Mouse (Mus musculus) midbrain, embryonic 14.5 days (tissue): ENCODE measurements around the gene Plpp2. TPM values are rescaled to one million over a fixed set of nuclear protein-coding genes. Genes with fewer than 3 reads are reported as not detected.

Source experiments
- ATAC-seq: fragments of 200-750 bp; cut with Nextera tagmentation; 2 replicates; pipeline ENCODE4 v1.8.0; 2017; ENCODE audit warnings: moderate number of reproducible peaks, moderate library complexity; ENCODE audit not compliant: low FRiP score, low TSS enrichment
- DNase-seq: peaks from one replicate; pipeline ENCODE4 v3.0.0-alpha.2; 2015
- H3K27ac ChIP-seq: fragments of 300-500 bp; sonication (generic); replicated peaks from 2 replicates; pipeline ENCODE4 v1.5.1; 2014; ENCODE audit warnings: mild to moderate bottlenecking, low read depth, low read length, moderate library complexity
- H3K27me3 ChIP-seq: fragments of 300-500 bp; sonication (generic); 2 replicates; pipeline ENCODE4 v1.6.1; 2014; ENCODE audit warnings: low read length, control low read depth, mixed read lengths; ENCODE audit not compliant: control insufficient read depth, insufficient read depth
- H3K36me3 ChIP-seq: fragments of 300-500 bp; sonication (generic); 2 replicates; pipeline ENCODE4 v1.6.1; 2014; ENCODE audit warnings: low read length, control low read depth; ENCODE audit not compliant: control insufficient read depth, insufficient read depth
- H3K4me1 ChIP-seq: fragments of 300-500 bp; sonication (generic); 2 replicates; pipeline ENCODE4 v1.6.1; 2014; ENCODE audit warnings: mild to moderate bottlenecking, antibody characterized with exemption, low read length, control low read depth; ENCODE audit not compliant: control insufficient read depth, insufficient read depth
- H3K4me2 ChIP-seq: fragments of 300-500 bp; sonication (generic); 2 replicates; pipeline ENCODE4 v1.6.1; 2014; ENCODE audit warnings: mild to moderate bottlenecking, low read length, moderate library complexity
- H3K4me3 ChIP-seq: fragments of 300-500 bp; sonication (generic); replicated peaks from 2 replicates; pipeline ENCODE4 v1.5.1; 2014; ENCODE audit warnings: low read depth, low read length
- H3K9ac ChIP-seq: fragments of 300-500 bp; sonication (generic); replicated peaks from 2 replicates; pipeline ENCODE4 v1.6.1; 2014; ENCODE audit warnings: mild to moderate bottlenecking, low read length, moderate library complexity
- H3K9me3 ChIP-seq: fragments of 300-500 bp; sonication (generic); 2 replicates; pipeline ENCODE4 v1.6.1; 2016; ENCODE audit warnings: low read length, control low read depth, mixed read lengths; ENCODE audit not compliant: control insufficient read depth
- WGBS: fragments of 180-500 bp; shearing (Covaris S2); extraction: QIAGEN DNeasy Blood & Tissue Kit; methylation state at CpG from one replicate; pipeline ENCODE4 v1.1.7; 2014; 5-methylcytosine and 5-hydroxymethylcytosine counted together
- polyA plus RNA-seq: library from polyadenylated mRNA; unstranded; fragments of >200 nt; fragmentation: Nextera tagmentation; extraction: Ambion mirVana; gene quantifications from 2 replicates; pipeline ENCODE4 v1.2.1, GENCODE M21; 2014

The Plpp2 gene
- 14.7 and 19.1 TPM in 2 replicates for polyA plus RNA-seq

DNA sequence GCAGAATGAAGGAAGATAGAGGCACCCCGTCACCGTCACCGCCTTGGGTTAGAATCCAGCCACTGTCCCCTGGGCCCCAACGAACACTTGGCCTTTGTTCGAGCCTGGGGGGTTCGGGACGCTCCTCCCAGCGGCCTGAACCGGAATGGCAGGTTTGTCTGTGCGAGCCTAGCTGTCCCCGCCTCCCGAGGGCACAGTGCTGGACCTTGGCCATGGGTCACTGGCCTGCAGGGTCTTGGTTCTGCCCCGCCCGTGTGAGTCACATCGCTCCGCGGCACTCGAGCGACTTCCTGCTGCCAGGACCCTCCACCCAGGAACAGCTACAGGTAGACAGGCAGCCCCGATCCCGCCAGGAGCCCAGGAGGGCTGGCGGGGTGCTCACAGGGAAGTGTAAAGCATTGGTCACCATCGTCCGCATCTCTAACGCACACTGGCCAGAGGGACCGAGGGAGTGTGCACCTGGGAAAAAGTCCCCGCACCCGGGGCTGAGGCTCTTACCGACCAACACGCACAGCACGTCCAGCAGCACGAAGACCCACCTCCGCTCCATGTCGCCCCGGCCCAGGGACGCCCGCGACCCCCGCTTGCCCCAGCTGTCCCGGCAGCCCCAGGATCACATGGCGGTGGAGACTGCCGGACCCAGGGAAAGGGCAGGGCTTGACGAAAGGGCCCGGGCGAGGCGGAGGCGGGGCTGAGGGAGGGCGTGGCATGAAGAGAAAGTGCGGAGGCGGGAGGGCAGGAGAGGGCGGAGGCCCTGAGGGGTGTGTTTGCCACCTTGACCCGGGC lies at the start of gene Plpp2:
Gene Plpp2, minus strand, starts transcription at position 671 of the 786 bp plus-strand sequence.
- ATAC-seq (peak; percentile 65), DNase-seq (peak; percentile 73)
- peak within 1 kb of the TSS; percentile 53 for H3K4me3 ChIP-seq
- peaks cover 3% of the 10 kb centered on the region for H3K36me3 ChIP-seq
- H3K27ac ChIP-seq, result no peak within 1 kb of the TSS
- H3K9me3 ChIP-seq, result no peaks in the 10 kb centered on the region
- peak within 1 kb of the TSS; percentile 62 for H3K9ac ChIP-seq
- under 1% methylated on average over 52 of the region's 52 CpGs for WGBS
- peaks cover 8% of the 10 kb centered on the region for H3K4me1 ChIP-seq
- no peaks in the 10 kb centered on the region for H3K27me3 ChIP-seq
- H3K4me2 ChIP-seq, result peak within 1 kb of the TSS; percentile 92

DNA sequence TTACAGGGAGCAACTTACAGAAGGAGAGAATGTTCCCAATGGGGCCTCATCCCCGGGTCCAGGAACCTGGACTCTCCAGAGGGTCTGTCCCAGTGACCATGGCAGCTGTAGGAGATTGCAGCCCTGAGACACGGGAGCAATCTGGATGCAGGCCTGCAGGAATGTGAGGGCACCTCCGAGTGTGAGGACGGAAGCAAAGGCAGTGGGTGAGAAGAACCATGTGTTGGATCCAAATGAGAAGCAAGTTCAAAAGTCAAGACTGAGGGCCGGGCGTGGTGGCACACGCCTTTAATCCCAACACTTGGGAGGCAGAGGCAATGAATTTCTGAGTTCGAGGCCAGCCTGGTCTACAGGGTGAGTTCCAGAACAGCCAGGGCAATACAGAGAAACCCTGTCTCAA lies 47.9 kb upstream of the Plpp2 start:
- ATAC-seq (no peak), DNase-seq (no peak)
- H3K27ac ChIP-seq, result no peak overlapping the region
- no peaks in the 10 kb centered on the region for H3K4me1 ChIP-seq
- H3K9me3 ChIP-seq, result no peaks in the 10 kb centered on the region
- no peaks in the 10 kb centered on the region for H3K36me3 ChIP-seq
- no peak overlapping the region for H3K4me2 ChIP-seq
- H3K27me3 ChIP-seq, result no peaks in the 10 kb centered on the region
- H3K4me3 ChIP-seq, result no peak overlapping the region
- no peak overlapping the region for H3K9ac ChIP-seq
- 89% methylated on average over 8 of the region's 8 CpGs for WGBS

- H3K9ac ChIP-seq, result no peak overlapping the region
- no peaks in the 10 kb centered on the region for H3K9me3 ChIP-seq
- no peaks in the 10 kb centered on the region for H3K4me1 ChIP-seq
- DNase-seq, result peak; percentile 63
- ATAC-seq, result no peak
- no peaks in the 10 kb centered on the region for H3K27me3 ChIP-seq
- WGBS, result 46% methylated on average over 6 of the region's 6 CpGs
- no peak overlapping the region for H3K4me2 ChIP-seq
- H3K27ac ChIP-seq, result no peak overlapping the region
- no peak overlapping the region for H3K4me3 ChIP-seq
- no peaks in the 10 kb centered on the region for H3K36me3 ChIP-seq
These were observed 47.2 kb upstream of the Plpp2 start for GRCm38 (mm10) chr10:79580811-79581210.

DNA sequence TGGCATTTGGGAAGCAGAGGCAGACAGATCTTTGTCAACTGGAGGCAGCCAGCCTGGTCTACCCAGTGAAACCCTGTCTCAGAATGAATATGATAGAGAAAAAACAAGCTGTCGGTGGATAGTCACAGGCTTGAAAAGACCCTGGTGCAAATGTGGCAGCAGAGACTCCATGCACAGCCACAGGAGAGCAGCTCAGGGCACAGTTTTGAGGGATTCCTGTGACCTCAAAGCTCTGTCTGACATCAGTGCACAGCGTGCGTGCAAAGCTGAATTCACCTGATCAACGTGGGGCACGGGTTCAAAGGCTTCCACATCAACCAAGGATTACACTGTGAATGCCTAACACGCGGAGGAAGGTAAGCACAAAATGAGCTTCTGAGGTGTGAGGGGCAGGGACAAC lies 46.8 kb upstream of the Plpp2 start:
- ATAC-seq, result no peak
- H3K9me3 ChIP-seq, result no peaks in the 10 kb centered on the region
- no peak for DNase-seq
- no peaks in the 10 kb centered on the region for H3K4me1 ChIP-seq
- H3K9ac ChIP-seq, result no peak overlapping the region
- 64% methylated on average over 7 of the region's 7 CpGs for WGBS
- no peak overlapping the region for H3K4me3 ChIP-seq
- H3K36me3 ChIP-seq, result no peaks in the 10 kb centered on the region
- H3K27ac ChIP-seq, result no peak overlapping the region
- H3K27me3 ChIP-seq, result no peaks in the 10 kb centered on the region
- no peak overlapping the region for H3K4me2 ChIP-seq

DNA sequence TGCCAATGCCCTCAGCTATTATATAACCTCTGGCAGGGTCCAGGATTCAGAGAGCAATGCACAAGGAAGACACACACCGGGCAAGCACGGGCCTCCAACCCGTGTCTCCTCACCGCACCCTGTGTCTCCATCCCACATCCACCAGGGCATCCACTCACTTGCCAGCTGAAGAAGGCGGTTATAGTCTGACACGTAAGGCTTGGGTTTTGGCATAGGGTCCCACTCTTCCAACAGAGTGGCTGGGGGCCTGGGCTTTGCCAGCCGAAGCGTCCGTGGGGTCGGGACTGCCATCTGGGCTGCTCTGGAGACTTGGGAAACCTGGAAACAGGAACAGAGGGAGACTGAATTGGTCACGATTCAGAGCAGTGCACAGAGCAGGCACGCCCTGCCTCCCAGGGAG lies 46.2 kb upstream of the Plpp2 start:
- no peak for DNase-seq
- H3K9ac ChIP-seq, result no peak overlapping the region
- WGBS, result 75% methylated on average over 12 of the region's 12 CpGs

GRCm38 (mm10) chr10:79578891-79579290 lies 45.3 kb upstream of the Plpp2 start:
- H3K9ac ChIP-seq, result no peak overlapping the region
- no peaks in the 10 kb centered on the region for H3K9me3 ChIP-seq
- no peak for DNase-seq
- H3K4me3 ChIP-seq, result no peak overlapping the region
- H3K27ac ChIP-seq, result no peak overlapping the region
- no peaks in the 10 kb centered on the region for H3K4me1 ChIP-seq
- WGBS, result 79% methylated on average over 7 of the region's 7 CpGs
- H3K4me2 ChIP-seq, result no peak overlapping the region
- H3K27me3 ChIP-seq, result no peaks in the 10 kb centered on the region
- no peak for ATAC-seq
- H3K36me3 ChIP-seq, result no peaks in the 10 kb centered on the region

More for the DNA sequence above, 46.2 kb upstream of the Plpp2 start:
- Histone ChIP-seq H3K9me3 (no peaks in the 10 kb centered on the region), H3K4me3 (no peak overlapping the region), H3K4me1 (no peaks in the 10 kb centered on the region), H3K27ac (no peak overlapping the region), H3K4me2 (no peak overlapping the region), H3K36me3 (no peaks in the 10 kb centered on the region), H3K27me3 (no peaks in the 10 kb centered on the region)
- no peak for ATAC-seq

GRCm38 (mm10) chr10:79578276-79578675 lies 44.7 kb upstream of the Plpp2 start:
- no peaks in the 10 kb centered on the region for H3K27me3 ChIP-seq
- no peaks in the 10 kb centered on the region for H3K36me3 ChIP-seq
- no peak for DNase-seq
- no peak overlapping the region for H3K4me3 ChIP-seq
- no peak overlapping the region for H3K27ac ChIP-seq
- H3K9me3 ChIP-seq, result no peaks in the 10 kb centered on the region
- H3K4me2 ChIP-seq, result no peak overlapping the region
- H3K4me1 ChIP-seq, result no peaks in the 10 kb centered on the region
- no peak overlapping the region for H3K9ac ChIP-seq
- no peak for ATAC-seq
- WGBS, result 49% methylated on average over 9 of the region's 9 CpGs

DNA sequence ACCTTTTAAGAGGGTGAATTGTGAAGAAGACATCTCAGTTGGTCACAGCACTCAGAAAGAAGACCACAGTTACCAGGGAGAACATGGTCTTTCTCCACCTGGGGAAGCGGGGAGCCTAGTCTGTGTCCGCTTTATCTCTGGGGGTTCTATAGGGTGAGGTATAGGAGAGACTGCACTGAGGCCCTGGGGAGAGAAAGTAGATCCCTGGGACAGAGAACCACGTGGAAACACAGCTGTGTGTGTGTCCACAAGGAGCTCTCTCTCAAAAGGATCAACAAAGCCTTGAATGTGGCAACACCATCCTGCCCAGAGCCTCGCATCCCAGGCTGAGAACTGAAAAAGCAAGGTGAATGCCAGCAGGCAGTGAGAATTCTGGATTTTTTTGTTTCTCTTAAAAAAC lies 43.8 kb upstream of the Plpp2 start:
- no peak overlapping the region for H3K27ac ChIP-seq
- WGBS, result 75% methylated on average over 4 of the region's 4 CpGs
- DNase-seq, result no peak
- no peak overlapping the region for H3K4me2 ChIP-seq
- no peak overlapping the region for H3K9ac ChIP-seq
- H3K4me1 ChIP-seq, result no peaks in the 10 kb centered on the region
- H3K4me3 ChIP-seq, result no peak overlapping the region
- no peaks in the 10 kb centered on the region for H3K27me3 ChIP-seq
- H3K36me3 ChIP-seq, result no peaks in the 10 kb centered on the region
- no peaks in the 10 kb centered on the region for H3K9me3 ChIP-seq
- ATAC-seq, result no peak

GRCm38 (mm10) chr10:79575754-79576153 lies 42.2 kb upstream of the Plpp2 start:
- H3K27me3 ChIP-seq, result no peaks in the 10 kb centered on the region
- no peak overlapping the region for H3K4me3 ChIP-seq
- H3K4me1 ChIP-seq, result no peaks in the 10 kb centered on the region
- no peak for ATAC-seq
- WGBS, result 75% methylated on average over 6 of the region's 6 CpGs
- H3K9me3 ChIP-seq, result no peaks in the 10 kb centered on the region
- H3K36me3 ChIP-seq, result no peaks in the 10 kb centered on the region
- no peak overlapping the region for H3K9ac ChIP-seq
- DNase-seq, result no peak
- H3K4me2 ChIP-seq, result no peak overlapping the region
- no peak overlapping the region for H3K27ac ChIP-seq
